Mouse (Mus musculus) small intestine, adult 2 months (tissue): ENCODE results near the gene Hcrt. TPM values are rescaled to one million over a fixed set of nuclear protein-coding genes. Genes with fewer than 3 reads are reported as not detected.

Experiments
- H3K27ac ChIP-seq: fragments of 200-500 bp; 2 replicates; pipeline ENCODE4 v1.5.1; 2012; ENCODE audit warnings: low read depth, low read length, control low read depth, inconsistent platforms; ENCODE audit not compliant: insufficient read depth
- H3K27me3 ChIP-seq: fragments of 200-500 bp; 2 replicates; pipeline ENCODE4 v1.6.1; 2012; ENCODE audit warnings: mild to moderate bottlenecking, moderate library complexity, low read length, inconsistent platforms; ENCODE audit not compliant: control insufficient read depth, insufficient read depth
- H3K36me3 ChIP-seq: fragments of 200-500 bp; 2 replicates; pipeline ENCODE4 v1.6.1; 2012; ENCODE audit warnings: mild to moderate bottlenecking, low read length, control low read depth, inconsistent platforms; ENCODE audit not compliant: control insufficient read depth, insufficient read depth
- H3K4me1 ChIP-seq: fragments of 200-500 bp; 2 replicates; pipeline ENCODE4 v1.6.1; 2012; ENCODE audit warnings: low read length, inconsistent platforms, mixed read lengths; ENCODE audit not compliant: control insufficient read depth, insufficient read depth, insufficient read length
- H3K4me3 ChIP-seq: fragments of 200-500 bp; 2 replicates; pipeline ENCODE4 v1.5.1; 2012; ENCODE audit warnings: low read depth, mild to moderate bottlenecking, control low read depth, inconsistent platforms, low read length, moderate library complexity
- CTCF ChIP-seq: fragments of 200-500 bp; IDR thresholded peaks from 2 replicates; pipeline ENCODE4 v1.5.1; 2012; ENCODE audit warnings: low read depth, mild to moderate bottlenecking, control low read depth, inconsistent platforms, low read length, moderate library complexity, mixed read lengths; ENCODE audit not compliant: insufficient replicate concordance, insufficient read length; ENCODE audit errors: extremely low read depth
- POLR2A ChIP-seq: fragments of 200-500 bp; IDR thresholded peaks from 2 replicates; pipeline ENCODE4 v1.6.1; 2012; ENCODE audit warnings: low read depth, mild to moderate bottlenecking, control low read depth, inconsistent platforms, low read length, moderate library complexity
- WGBS: fragments of 180-500 bp; shearing (Covaris S2); methylation state at CpG from one replicate; pipeline ENCODE4 v1.1.7; 2018; 5-methylcytosine and 5-hydroxymethylcytosine counted together
- polyA plus RNA-seq: library from polyadenylated mRNA; depleted of rRNA; stranded (reverse); fragments of >200 nt; gene quantifications from 2 replicates; pipeline ENCODE4 v1.2.3, GENCODE M21; 2012

Hcrt gene
- polyA plus RNA-seq, 1 experiment, result not detected

GRCm38 (mm10) chr11:100718866-100719265 is 43.9 kb downstream of the Hcrt start:
- Histone ChIP-seq H3K27ac (no peak overlapping the region), H3K4me1 (peaks cover 20% of the 10 kb centered on the region), H3K36me3 (peaks cover 44% of the 10 kb centered on the region), H3K27me3 (no peaks in the 10 kb centered on the region), H3K4me3 (no peak overlapping the region)
- 90% methylated on average over 4 of the region's 4 CpGs for WGBS
- TF ChIP-seq POLR2A, result no peak
- TF ChIP-seq CTCF, result no peak

- Histone ChIP-seq H3K4me3 (no peak overlapping the region), H3K4me1 (peaks cover 21% of the 10 kb centered on the region), H3K36me3 (peaks cover 44% of the 10 kb centered on the region), H3K27ac (no peak overlapping the region), H3K27me3 (no peaks in the 10 kb centered on the region)
- TF ChIP-seq CTCF, result no peak
- TF ChIP-seq POLR2A, result no peak
- whole genome bisulfite sequencing, result 96% methylated on average over 7 of the region's 7 CpGs
These were observed 44.3 kb downstream of the Hcrt start for GRCm38 (mm10) chr11:100718462-100718861.

- no peak overlapping the region for H3K4me3 ChIP-seq
- H3K27me3 ChIP-seq, result no peaks in the 10 kb centered on the region
- no peak for TF ChIP-seq CTCF
- TF ChIP-seq POLR2A, result no peak
- H3K27ac ChIP-seq, result no peak overlapping the region
- peaks cover 44% of the 10 kb centered on the region for H3K36me3 ChIP-seq
- H3K4me1 ChIP-seq, result peaks cover 18% of the 10 kb centered on the region
- 88% methylated on average over 3 of the region's 3 CpGs for WGBS
These were observed 46.1 kb downstream of the Hcrt start for GRCm38 (mm10) chr11:100716649-100717048.

GRCm38 (mm10) chr11:100714948-100715347 is 47.8 kb downstream of the Hcrt start:
- TF ChIP-seq CTCF (no peak), POLR2A (no peak)
- Histone ChIP-seq H3K27ac (no peak overlapping the region), H3K4me3 (no peak overlapping the region), H3K27me3 (no peaks in the 10 kb centered on the region), H3K36me3 (peaks cover 44% of the 10 kb centered on the region), H3K4me1 (peaks cover 19% of the 10 kb centered on the region)
- WGBS, result 92% methylated on average over 6 of the region's 6 CpGs

- WGBS, result 64% methylated on average over 6 of the region's 6 CpGs
- Histone ChIP-seq H3K4me1 (peaks cover 16% of the 10 kb centered on the region), H3K4me3 (peak overlapping the region; percentile 57; the same call in 1 of the 2 replicates), H3K36me3 (peaks cover 40% of the 10 kb centered on the region), H3K27ac (peak overlapping the region; percentile 65), H3K27me3 (no peaks in the 10 kb centered on the region)
- peak; percentile 74; the same call in 1 of the 2 replicates for TF ChIP-seq CTCF
- no peak for TF ChIP-seq POLR2A
These were observed 48.2 kb downstream of the Hcrt start for GRCm38 (mm10) chr11:100714534-100714915.

- peak within 1 kb of the TSS; percentile 57 for H3K4me3 ChIP-seq
- H3K27me3 ChIP-seq, result no peaks in the 10 kb centered on the region
- peaks cover 39% of the 10 kb centered on the region for H3K36me3 ChIP-seq
- H3K27ac ChIP-seq, result peak within 1 kb of the TSS; percentile 65
- peaks cover 16% of the 10 kb centered on the region for H3K4me1 ChIP-seq
- TF ChIP-seq POLR2A (no peak; the same call in 1 of the 2 replicates), CTCF (no peak)
- 38% methylated on average over 38 of the region's 38 CpGs for WGBS
These were observed 48.8 kb downstream of the Hcrt start, which contains the start of gene Hspb9 for GRCm38 (mm10) chr11:100713735-100714533. Gene Hspb9, plus strand, starts transcription at chr11:100713850.

GRCm38 (mm10) chr11:100713174-100713573 is 49.6 kb downstream of the Hcrt start:
- H3K4me1 ChIP-seq, result peaks cover 16% of the 10 kb centered on the region
- H3K36me3 ChIP-seq, result peaks cover 35% of the 10 kb centered on the region
- 0 out of 2 replicates have a peak overlapping the region, but pooled peaks have one; percentile 35 for H3K27ac ChIP-seq
- TF ChIP-seq POLR2A, result no peak
- no peak for TF ChIP-seq CTCF
- peak overlapping the region; percentile 57 for H3K4me3 ChIP-seq
- WGBS, result 83% methylated on average over 4 of the region's 4 CpGs
- no peaks in the 10 kb centered on the region for H3K27me3 ChIP-seq
